Mouse (Mus musculus) erythroblast, embryonic 14.5 days (primary cell): Measurements from ENCODE around the gene Arid5a. TPM values are rescaled to one million over a fixed set of nuclear protein-coding genes. Genes with fewer than 3 reads are reported as not detected.

Experiments
- H3K27me3 ChIP-seq: 2 replicates; pipeline ENCODE4 v1.6.1; 2012; ENCODE audit warnings: inconsistent platforms; ENCODE audit not compliant: control insufficient read depth
- H3K36me3 ChIP-seq: 2 replicates; pipeline ENCODE4 v1.6.1; 2012; ENCODE audit warnings: mild to moderate bottlenecking, inconsistent platforms; ENCODE audit not compliant: control insufficient read depth
- H3K4me1 ChIP-seq: 2 replicates; pipeline ENCODE4 v1.6.1; 2012; ENCODE audit warnings: inconsistent platforms; ENCODE audit not compliant: control insufficient read depth
- H3K4me3 ChIP-seq: replicated peaks from 2 replicates; pipeline ENCODE3; 2012; ENCODE audit warnings: moderate library complexity, mild to moderate bottlenecking, inconsistent platforms
- H3K9me3 ChIP-seq: 2 replicates; pipeline ENCODE4 v1.6.1; 2012; ENCODE audit warnings: low read length, inconsistent platforms, mixed read lengths; ENCODE audit not compliant: control insufficient read depth
- GATA1 ChIP-seq: IDR thresholded peaks from 2 replicates; pipeline ENCODE4 v1.6.1; 2012; ENCODE audit warnings: low read length, inconsistent platforms, mixed read lengths
- TAL1 ChIP-seq: IDR thresholded peaks from 3 replicates; pipeline ENCODE4 v1.6.1; 2012; ENCODE audit warnings: low read length, inconsistent platforms, mixed read lengths
- polyA plus RNA-seq: library from polyadenylated mRNA; stranded (reverse); fragments of >175 nt; gene quantifications from 2 replicates; pipeline ENCODE4 v1.2.3, GENCODE M21; 2012

The Arid5a gene
- polyA plus RNA-seq, 1 experiment: 0.18 TPM

- Histone ChIP-seq H3K4me1 (peaks cover 6% of the 10 kb centered on the region), H3K4me3 (no peak overlapping the region), H3K9me3 (no peaks in the 10 kb centered on the region), H3K27me3 (no peaks in the 10 kb centered on the region), H3K36me3 (no peaks in the 10 kb centered on the region)
- no peak for TF ChIP-seq TAL1
- TF ChIP-seq GATA1: no peak
These were observed 26.6 kb upstream of the Arid5a start for GRCm38 (mm10) chr1:36280938-36281337.

- H3K9me3 ChIP-seq: no peaks in the 10 kb centered on the region
- H3K4me3 ChIP-seq: no peak overlapping the region
- no peaks in the 10 kb centered on the region for H3K4me1 ChIP-seq
- no peaks in the 10 kb centered on the region for H3K36me3 ChIP-seq
- no peaks in the 10 kb centered on the region for H3K27me3 ChIP-seq
- no peak for TF ChIP-seq TAL1
- TF ChIP-seq GATA1: no peak
These were observed 25.7 kb upstream of the Arid5a start for GRCm38 (mm10) chr1:36281849-36282248.

DNA sequence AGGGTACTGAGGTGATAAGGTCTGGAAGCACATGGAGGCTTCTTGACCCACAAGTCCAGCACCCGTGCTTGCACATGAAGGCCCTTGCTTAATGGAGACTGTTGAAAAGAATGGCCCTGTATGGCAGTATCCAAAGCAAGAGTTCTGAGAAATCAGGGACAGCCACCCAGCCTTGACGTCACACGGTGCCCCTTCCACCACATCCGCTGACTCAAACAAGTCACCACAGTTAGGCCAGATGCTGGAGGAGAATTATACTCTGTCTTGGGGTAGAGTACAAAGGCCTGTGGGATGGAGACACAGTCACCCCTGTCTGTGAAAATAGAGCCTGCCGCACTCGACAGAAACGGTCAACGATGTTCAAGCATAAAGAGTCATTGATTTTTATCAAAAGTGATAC lies 14.1 kb upstream of the Arid5a start:
- H3K4me1 ChIP-seq: no peaks in the 10 kb centered on the region
- peaks cover 33% of the 10 kb centered on the region for H3K27me3 ChIP-seq
- H3K9me3 ChIP-seq: no peaks in the 10 kb centered on the region
- H3K4me3 ChIP-seq: no peak overlapping the region
- TF ChIP-seq GATA1 (no peak), TAL1 (no peak)
- H3K36me3 ChIP-seq: no peaks in the 10 kb centered on the region

DNA sequence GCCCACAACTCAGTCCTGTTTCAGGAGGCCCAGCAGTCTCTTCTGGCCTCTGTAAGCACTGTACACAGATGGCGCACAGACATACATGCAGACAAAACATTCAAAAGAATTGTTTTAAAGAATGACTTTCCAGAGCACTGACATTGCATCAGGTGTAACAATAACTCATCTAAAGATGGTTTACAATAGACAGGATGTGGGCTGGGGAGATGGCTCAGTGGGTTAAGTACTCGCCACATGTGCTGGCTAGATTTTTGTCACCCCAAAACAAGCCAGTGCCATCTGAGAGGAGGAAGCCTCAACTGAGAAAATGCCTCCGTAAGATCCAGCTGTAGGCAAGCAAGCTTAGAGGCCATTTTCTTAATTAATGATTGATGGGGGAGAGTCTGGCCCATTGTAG lies 13.1 kb upstream of the Arid5a start:
- Histone ChIP-seq H3K27me3 (peaks cover 42% of the 10 kb centered on the region), H3K36me3 (no peaks in the 10 kb centered on the region), H3K4me3 (no peak overlapping the region), H3K4me1 (no peaks in the 10 kb centered on the region), H3K9me3 (no peaks in the 10 kb centered on the region)
- no peak for TF ChIP-seq GATA1
- TF ChIP-seq TAL1: no peak

GRCm38 (mm10) chr1:36296466-36297149 lies 10.9 kb upstream of the Arid5a start:
- Histone ChIP-seq H3K4me1 (no peaks in the 10 kb centered on the region), H3K9me3 (no peaks in the 10 kb centered on the region), H3K4me3 (no peak overlapping the region), H3K27me3 (peaks cover 61% of the 10 kb centered on the region), H3K36me3 (no peaks in the 10 kb centered on the region)
- no peak for TF ChIP-seq GATA1
- TF ChIP-seq TAL1: no peak

- Histone ChIP-seq H3K27me3 (peaks cover 76% of the 10 kb centered on the region), H3K9me3 (no peaks in the 10 kb centered on the region), H3K36me3 (no peaks in the 10 kb centered on the region), H3K4me3 (no peak overlapping the region), H3K4me1 (no peaks in the 10 kb centered on the region)
- no peak for TF ChIP-seq TAL1
- TF ChIP-seq GATA1: no peak
These were observed 9.4 kb upstream of the Arid5a start for GRCm38 (mm10) chr1:36298107-36298506.

DNA sequence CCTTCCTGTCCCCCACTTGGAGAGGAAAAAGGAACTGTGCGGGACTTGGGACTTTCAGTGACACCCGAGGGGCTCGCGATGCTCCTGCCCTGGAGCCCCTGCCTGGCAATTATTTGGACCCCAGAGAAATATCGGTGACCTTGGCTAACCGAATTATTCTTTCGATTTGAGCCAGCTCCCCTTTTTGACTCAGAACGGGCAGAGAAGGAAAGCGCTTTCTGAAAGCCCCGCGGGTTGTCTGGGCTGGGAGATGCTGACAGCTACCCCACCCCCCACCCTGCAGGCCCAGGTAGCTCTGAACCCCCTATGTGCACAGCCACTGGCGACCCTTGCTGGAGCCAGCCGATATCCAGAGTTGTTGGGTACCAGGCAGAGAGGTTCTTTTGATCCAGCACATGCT lies 8.4 kb upstream of the Arid5a start:
- peaks cover 84% of the 10 kb centered on the region for H3K27me3 ChIP-seq
- no peak overlapping the region for H3K4me3 ChIP-seq
- no peaks in the 10 kb centered on the region for H3K36me3 ChIP-seq
- TF ChIP-seq TAL1: no peak
- TF ChIP-seq GATA1: no peak
- no peaks in the 10 kb centered on the region for H3K9me3 ChIP-seq
- H3K4me1 ChIP-seq: no peaks in the 10 kb centered on the region

DNA sequence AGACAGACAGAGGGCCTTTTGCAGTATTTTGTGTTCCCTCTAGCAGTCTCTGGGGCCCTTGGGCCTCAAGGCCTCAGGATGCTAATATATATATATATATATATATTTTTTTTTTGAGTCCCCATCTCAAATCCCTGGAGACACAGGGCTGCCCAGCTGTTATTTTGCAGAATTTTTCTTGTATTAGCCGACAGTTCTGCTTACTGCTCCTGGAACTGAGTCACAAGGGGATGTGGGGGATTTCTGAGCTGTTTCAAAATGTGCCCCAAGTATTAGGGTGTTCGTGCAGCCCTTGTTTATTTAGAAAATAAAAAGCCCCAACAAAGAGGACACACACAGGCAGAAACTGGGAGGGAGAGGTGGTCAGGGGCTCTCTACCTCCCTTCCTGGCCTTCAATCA lies 7.9 kb upstream of the Arid5a start:
- H3K4me1 ChIP-seq: no peaks in the 10 kb centered on the region

GRCm38 (mm10) chr1:36300486-36300885 lies 7.0 kb upstream of the Arid5a start:
- H3K36me3 ChIP-seq: no peaks in the 10 kb centered on the region
- H3K27me3 ChIP-seq: peaks cover 91% of the 10 kb centered on the region
- no peaks in the 10 kb centered on the region for H3K9me3 ChIP-seq
- H3K4me3 ChIP-seq: no peak overlapping the region
- TF ChIP-seq TAL1 (no peak), GATA1 (no peak)
- no peaks in the 10 kb centered on the region for H3K4me1 ChIP-seq

More for the DNA sequence above, 7.9 kb upstream of the Arid5a start:
- no peak for TF ChIP-seq GATA1
- no peak for TF ChIP-seq TAL1
- Histone ChIP-seq H3K36me3 (no peaks in the 10 kb centered on the region), H3K9me3 (no peaks in the 10 kb centered on the region), H3K27me3 (peaks cover 90% of the 10 kb centered on the region), H3K4me3 (no peak overlapping the region)

DNA sequence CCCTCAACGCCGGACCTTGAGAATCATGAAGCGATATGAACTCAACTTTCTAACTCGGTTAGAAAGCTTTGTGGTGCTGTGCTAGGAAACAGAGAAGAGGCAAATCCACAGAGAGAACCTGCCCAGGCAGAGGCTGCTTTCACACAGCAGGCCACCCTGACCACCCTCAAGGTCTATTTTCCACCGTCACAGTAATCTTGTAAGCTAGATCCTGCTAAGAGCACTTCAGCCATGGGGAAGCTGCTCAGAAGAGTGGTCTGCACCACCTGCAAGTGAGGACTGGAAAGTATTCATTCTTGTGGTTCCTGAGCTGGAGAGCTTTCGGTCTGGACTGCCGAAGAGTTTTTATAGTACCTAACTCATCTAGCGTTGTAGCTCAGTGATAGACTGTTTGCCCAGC lies 5.3 kb upstream of the Arid5a start:
- peaks cover 2% of the 10 kb centered on the region for H3K4me1 ChIP-seq
- H3K36me3 ChIP-seq: no peaks in the 10 kb centered on the region
- no peak for TF ChIP-seq TAL1
- no peak for TF ChIP-seq GATA1
- no peak overlapping the region for H3K4me3 ChIP-seq
- peaks cover 81% of the 10 kb centered on the region for H3K27me3 ChIP-seq
- no peaks in the 10 kb centered on the region for H3K9me3 ChIP-seq
